Mouse (Mus musculus) left cerebral cortex, postnatal 36 days (tissue): ENCODE measurements around the gene Cebpb. TPM values are rescaled to one million over a fixed set of nuclear protein-coding genes. Genes with fewer than 3 reads are reported as not detected.

ENCODE experiments used
- DNase-seq, 2 experiments: peaks; one replicate each; pipeline ENCODE4 v3.0.0; 2021 to 2022; ENCODE audit warnings: low spot score in 2 of 2, mixed read lengths in 1 of 2
- intact Hi-C: fragments of 180-260 bp; cut with DNase I; formaldehyde crosslinking; loops from one replicate; pipeline ENCODE4 v1.15.1; 2025
- total RNA-seq, 2 experiments: library from RNA; stranded (reverse); gene quantifications; 2 replicates each; pipeline ENCODE4 v1.2.3; 2021

Cebpb gene
- total RNA-seq, 2 experiments from 2014 or later: 12.9 to 18.8 TPM

DNA sequence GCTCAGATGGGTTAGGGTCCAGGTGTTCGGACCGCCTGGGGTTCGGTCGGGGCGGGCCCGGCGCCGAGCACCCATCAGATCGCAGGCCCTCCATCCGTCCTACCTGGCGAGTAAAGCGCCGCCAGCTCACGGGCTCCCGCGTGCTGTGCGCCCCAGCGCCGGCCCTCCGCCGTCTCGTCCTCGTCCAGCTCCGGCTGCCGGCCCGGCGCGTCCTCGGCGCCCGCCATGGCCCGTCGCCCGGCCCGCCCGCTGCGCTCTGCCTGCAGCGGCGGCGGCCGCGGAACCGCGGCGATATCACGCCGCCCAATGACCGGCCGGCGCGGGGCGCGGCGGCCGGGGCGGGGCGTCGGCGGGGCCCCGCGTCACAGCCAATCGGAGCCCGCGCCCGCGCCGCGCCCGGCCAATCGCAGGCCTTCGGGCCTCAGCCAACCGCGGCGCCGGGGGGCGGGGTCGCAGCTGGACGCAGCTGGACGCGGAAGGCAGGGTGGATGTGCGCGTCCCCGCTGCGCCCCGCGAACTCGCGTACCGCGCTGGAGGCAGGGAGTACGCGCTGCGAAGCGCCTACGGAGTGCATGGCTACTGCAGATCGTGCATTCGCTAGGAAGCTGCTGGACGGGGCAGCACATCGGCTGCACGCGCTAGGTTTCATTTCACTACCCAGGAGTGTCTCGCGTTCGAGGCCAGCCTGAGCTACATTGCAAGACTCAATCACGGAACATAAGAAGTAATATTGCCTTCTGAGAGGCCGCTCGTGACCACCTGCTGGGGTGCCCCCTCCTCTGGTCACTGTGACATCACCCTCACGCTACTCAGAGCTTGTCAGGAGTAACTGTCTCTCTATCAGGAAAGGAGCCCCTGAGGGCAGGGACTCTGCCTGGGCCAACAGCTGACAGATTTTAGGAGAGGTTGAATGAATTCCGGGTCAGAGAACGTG, 27.2 kb upstream of the Cebpb start, which contains the start of gene Gm20431:
Gene Gm20431, minus strand, starts transcription at position 227 of the 934 bp plus-strand sequence.
- peak; percentile 94 to 98 for DNase-seq
- intact Hi-C loops: no loop called here

- intact Hi-C loops: no loop called here
- DNase-seq: no peak
Measured at GRCm38 (mm10) chr2:167662713-167663112, 26.0 kb upstream of the Cebpb start.

GRCm38 (mm10) chr2:167665972-167666713, 22.6 kb upstream of the Cebpb start:
- intact Hi-C loops: no loop called here

GRCm38 (mm10) chr2:167668426-167668825, 20.3 kb upstream of the Cebpb start:
- intact Hi-C loops: no loop called here
- no peak for DNase-seq

More at GRCm38 (mm10) chr2:167665972-167666713, 22.6 kb upstream of the Cebpb start:
- DNase-seq: no peak

GRCm38 (mm10) chr2:167669398-167669797, 19.3 kb upstream of the Cebpb start:
- DNase-seq: no peak
- intact Hi-C loops: no loop called here

GRCm38 (mm10) chr2:167671101-167671633, 17.5 kb upstream of the Cebpb start:
- no peak for DNase-seq
- intact Hi-C loops: loop anchor here (5.0 kb wide), 1 partner anchor 139 kb away; no protein-coding TSS in a partner anchor

DNA sequence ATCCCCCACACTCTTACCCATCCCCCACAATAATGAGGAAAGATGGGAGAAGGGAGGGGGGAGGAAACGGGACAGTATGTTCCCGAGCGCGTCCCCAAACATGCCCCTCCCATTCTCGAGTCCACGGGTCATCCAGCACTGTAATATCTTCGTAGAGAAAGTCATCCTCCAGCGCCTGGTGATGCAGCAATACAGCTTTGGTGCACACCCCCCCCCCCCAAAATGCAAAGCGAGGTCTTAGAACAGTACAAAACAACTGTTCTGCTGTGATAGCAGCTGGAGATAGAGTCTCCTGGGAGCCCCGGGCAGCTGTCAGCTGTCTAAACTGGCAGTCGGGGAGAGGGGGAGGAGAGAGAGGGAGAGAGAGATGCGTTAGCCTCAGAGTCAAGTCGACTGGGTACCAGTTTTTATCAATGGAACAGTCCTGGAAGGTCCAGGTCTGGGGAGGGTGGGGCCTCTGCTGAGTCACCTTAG, 16.5 kb upstream of the Cebpb start:
- intact Hi-C loops: loop anchor here (5.0 kb wide), 1 partner anchor 140 kb away; no protein-coding TSS in a partner anchor
- DNase-seq: no peak

DNA sequence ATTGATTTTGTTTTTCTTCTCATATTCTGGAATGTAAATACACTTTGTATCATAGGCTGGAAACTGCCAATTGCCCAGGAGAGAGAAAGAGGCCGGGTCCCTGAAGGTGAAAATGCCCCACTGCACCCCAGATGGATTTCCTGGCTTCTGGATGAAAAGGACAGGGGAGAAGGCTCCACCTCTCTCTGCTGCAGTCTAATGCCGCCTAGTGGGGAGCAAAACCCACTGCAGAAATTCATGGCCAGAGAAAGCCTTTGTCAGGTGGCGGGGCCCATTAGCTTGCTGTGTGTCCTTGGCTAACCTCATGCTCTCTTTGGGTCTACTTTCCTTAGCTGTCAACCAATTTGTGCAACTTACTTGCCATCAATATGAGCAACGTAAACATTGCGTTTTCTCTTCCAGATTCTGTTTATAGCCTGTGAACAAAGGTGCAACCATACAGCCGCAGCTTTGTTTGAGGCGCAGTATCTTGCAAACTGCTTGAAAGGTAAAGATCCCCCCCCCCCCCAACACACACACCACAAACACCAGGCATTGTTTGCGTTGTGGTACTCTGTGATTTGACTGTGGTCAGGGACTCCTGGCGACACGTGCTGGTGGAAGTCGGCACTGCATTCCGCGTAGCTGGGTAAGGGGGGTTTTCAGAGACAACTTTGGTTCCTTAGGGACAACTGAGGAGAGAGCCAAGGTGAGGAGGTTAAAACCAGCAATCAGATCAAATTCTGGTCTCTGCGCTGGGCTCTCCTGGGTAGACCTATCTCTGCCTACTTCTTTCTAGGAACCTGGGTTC, 13.4 kb upstream of the Cebpb start:
- DNase-seq: no peak
- intact Hi-C loops: loop anchor here (2.0 kb wide), 1 partner anchor 35 kb away; no protein-coding TSS in a partner anchor

DNA sequence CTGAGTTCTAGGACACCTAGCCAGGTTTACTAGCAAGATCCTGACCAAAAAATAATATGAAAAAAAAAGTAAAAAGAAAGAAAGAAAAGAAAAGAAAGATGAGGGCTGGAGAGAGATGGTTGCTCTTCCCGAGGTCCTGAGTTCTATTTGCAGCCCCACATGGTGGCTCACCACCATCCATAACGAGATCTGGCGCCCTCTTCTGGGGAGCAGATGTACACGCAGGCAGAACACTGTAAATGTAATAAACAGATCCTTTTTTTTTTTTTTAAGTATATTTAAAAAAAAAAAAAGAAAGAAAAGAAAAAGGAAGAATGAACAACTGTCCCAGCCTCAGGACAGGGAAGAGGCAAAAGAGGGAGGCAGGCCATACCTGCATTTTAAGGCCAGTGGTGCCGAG, 10.1 kb upstream of the Cebpb start:
- intact Hi-C loops: no loop called here
- no peak for DNase-seq

DNA sequence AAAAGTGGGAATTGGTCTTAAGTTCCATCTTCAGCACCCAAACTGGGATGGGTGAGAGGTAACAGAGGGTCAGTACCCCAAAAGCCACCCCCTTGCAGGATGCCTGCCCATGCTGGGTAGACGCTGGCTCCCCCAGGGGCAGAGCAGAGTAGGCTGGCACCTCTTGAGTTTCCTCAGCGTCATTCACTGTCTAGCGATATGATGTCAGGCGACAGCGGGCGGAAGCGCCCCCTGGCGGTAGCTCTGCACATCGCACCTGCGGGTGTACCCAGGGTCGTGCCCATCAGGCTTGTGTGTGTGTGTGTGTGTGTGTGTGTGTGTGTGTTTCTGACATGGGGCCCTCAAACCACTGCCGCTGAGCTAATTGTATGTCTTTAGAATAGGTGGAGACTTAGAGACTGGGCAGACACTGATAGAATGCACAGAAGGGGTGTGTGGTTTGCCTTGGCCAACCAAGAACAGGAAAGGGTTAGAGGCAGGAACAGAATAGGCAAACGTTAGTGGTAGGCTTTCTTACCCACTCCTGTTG, 8.7 kb upstream of the Cebpb start:
- intact Hi-C loops: loop anchor here (10.0 kb wide), 1 partner anchor 395 kb away; no protein-coding TSS in a partner anchor
- peak; percentile 60 to 65 for DNase-seq

- intact Hi-C loops: loop anchor here (10.0 kb wide), 1 partner anchor 394 kb away; no protein-coding TSS in a partner anchor
- peak in 1 of 2 experiments; percentile 26 for DNase-seq
Measured at GRCm38 (mm10) chr2:167680657-167681056, 8.1 kb upstream of the Cebpb start.

- intact Hi-C loops: loop anchor here (10.0 kb wide), 1 partner anchor 391 kb away; no protein-coding TSS in a partner anchor
- no peak for DNase-seq
Measured at GRCm38 (mm10) chr2:167683721-167684120, 5.0 kb upstream of the Cebpb start.

- DNase-seq: peak; percentile 93 to 96
- intact Hi-C loops: loop anchor here (1.0 to 10.0 kb wide), 3 partner anchors 210 to 390 kb away; no protein-coding TSS in a partner anchor
Measured at GRCm38 (mm10) chr2:167685137-167685536, 3.6 kb upstream of the Cebpb start.

DNA sequence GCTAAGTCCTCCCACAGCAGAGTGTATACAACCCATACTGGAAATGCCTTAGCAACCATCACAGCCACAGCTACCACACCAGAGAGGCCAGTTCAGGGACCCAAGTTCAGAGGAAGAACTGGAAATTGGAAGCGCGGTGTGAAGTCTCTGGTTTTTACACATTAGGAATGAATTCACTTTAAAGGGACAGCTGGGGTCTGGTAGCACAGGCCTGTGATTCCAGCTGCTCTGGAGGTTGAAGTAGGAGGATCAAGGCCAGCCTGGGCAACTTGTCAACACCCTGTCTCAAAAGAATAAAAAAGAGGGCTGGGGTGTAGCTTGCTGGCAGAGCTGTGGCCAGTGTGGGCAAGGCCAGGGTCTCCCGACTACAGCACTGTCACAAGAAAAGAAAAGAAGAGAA, 2.9 kb upstream of the Cebpb start:
- no peak for DNase-seq
- intact Hi-C loops: loop anchor here (1.0 to 10.0 kb wide), 3 partner anchors 209 to 389 kb away; no protein-coding TSS in a partner anchor

DNA sequence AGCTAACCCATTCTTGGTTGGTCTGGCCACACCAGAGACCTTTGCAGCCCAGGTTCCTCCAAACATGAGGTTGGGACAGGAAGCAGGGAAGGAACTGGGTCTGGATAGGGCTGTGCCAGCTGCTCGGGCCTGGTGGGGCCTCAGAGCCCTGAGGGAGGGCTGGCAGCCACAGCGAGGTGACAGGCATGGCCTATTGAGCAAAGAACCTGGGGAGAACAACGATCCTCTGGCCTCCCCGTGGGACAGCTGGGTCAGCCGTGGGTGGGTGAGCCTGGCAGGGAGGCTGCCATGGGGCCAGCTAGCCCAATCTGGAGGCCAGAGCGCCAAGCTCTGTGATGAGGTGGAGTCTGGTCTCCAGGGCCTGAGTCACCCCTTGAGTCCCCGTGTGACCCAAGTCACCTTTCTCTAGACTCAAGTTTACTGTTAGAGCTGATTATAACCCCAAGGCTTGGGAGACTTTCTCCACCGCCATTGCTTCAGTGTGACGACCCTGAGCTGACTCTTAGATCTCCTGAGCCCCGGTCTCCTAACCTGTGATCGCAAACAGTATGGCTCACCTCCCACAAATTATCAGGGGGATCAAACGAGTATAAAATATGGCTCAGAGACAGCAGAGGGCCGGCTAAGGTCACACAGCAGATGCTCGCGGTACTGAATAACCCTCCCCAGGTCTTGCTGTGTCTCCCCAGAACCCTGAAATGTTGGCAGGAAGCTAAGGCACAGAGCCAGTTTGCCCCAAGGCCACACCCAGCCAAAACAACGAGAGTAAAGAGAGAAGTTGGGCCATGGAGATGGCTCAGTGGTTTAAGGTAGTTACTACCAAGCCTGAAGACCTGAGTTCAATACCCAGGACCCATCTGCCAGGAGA, 2.1 kb upstream of the Cebpb start:
- no peak for DNase-seq
- intact Hi-C loops: loop anchor here (5.0 to 10.0 kb wide), 2 partner anchors 331 to 388 kb away; no protein-coding TSS in a partner anchor

- intact Hi-C loops: loop anchor here (5.0 to 10.0 kb wide), 2 partner anchors 330 to 388 kb away; no protein-coding TSS in a partner anchor
- no peak for DNase-seq
Measured at GRCm38 (mm10) chr2:167687250-167687586, 1.5 kb upstream of the Cebpb start.

DNA sequence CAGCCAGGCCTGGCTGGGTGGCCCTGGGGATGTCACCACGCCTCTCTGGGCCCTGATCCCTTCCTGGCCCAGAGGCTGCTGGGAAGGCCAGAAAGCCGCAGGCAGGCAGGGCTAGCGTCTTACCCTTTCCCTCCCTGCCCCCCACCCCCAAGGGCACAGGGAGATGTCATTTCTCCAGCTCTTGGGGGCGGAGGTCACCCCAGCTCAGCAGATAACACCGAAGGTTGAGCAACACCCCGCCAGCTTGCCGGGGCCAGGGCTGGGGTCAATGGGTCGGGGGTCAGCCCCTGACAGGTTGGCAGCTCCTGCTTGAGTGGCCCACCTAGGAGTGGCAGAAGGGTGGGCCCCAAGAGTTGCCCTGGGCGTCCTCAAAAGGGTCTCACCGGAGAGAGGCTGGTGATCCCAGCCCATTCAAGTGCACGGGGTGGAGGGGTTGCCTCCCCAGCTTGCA, 1.0 kb upstream of the Cebpb start:
- intact Hi-C loops: loop anchor here (5.0 to 10.0 kb wide), 2 partner anchors 330 to 387 kb away; no protein-coding TSS in a partner anchor

More for the DNA sequence above, 1.0 kb upstream of the Cebpb start:
- no peak for DNase-seq
